Mouse (Mus musculus): Measurements from ENCODE around the gene Dock1. TPM values are rescaled to one million over a fixed set of nuclear protein-coding genes. Genes with fewer than 3 reads are reported as not detected.

The Dock1 gene
- total and polyA plus RNA-seq, 3 experiments = not detected

DNA sequence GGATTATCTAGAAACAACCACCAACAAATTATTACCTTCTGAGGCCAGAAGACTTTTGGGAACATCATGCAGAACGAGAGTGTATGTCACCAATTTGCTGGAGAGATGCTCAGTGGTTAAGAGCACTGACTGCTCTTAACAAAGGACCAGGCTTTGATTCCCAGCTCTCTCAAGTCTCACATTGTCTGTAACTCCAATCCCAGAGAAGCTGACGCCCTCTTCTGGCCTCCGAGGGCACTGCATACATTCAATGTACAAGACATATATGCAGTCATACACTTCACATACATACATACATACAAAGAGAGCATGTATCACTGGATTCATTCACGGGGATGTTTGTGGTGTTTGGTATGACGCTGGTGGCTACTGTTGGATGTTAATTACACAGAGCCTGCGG, 271.4 kb downstream of the Dock1 start:
- dilution Hi-C loops (cut with MboI; ENCODE audit: extremely low pct_ligation_motif_present, extremely low pct_unique_long_range_greater_than_20kb, low sequenced_read_pairs) = no loop called here
- Histone ChIP-seq H3K4me1 (ENCODE audit: control insufficient read depth in 1 of 2, insufficient read depth in 2 of 2) (no peaks in the 10 kb centered on the region), H3K27ac (ENCODE audit: insufficient read depth, low read depth) (no peak overlapping the region), H3K4me2 (ENCODE audit: insufficient read depth, low read depth, poor library complexity, severe bottlenecking) (no peak overlapping the region), H3K4me3 (replicated peaks in 1 of 3; ENCODE audit: low read depth in 2 of 3, low read length in 2 of 3, poor library complexity in 1 of 3) (no peak overlapping the region), H3K27me3 (replicated peaks) (no peaks in the 10 kb centered on the region), H3K9ac (ENCODE audit: insufficient read depth, low read depth) (no peak overlapping the region), H3K36me3 (replicated peaks in 1 of 2; ENCODE audit: control insufficient read depth in 1 of 2, insufficient read depth in 1 of 2, low read length in 1 of 2) (no peaks in the 10 kb centered on the region), H3K79me2 (replicated peaks; ENCODE audit: control insufficient read depth, extremely low read depth, insufficient read depth, poor library complexity, severe bottlenecking) (no peaks in the 10 kb centered on the region), H3K9me3 (replicated peaks; ENCODE audit: low read length) (peaks cover 88% of the 10 kb centered on the region)
- DNase-seq (ENCODE audit: extremely low read depth) = no peak
- TF ChIP-seq ZC3H11A (IDR thresholded peaks at IDR 0.05; ENCODE audit: low read depth, low read length) (no peak), RCOR1 (conservative IDR thresholded peaks at IDR 0.05; ENCODE audit: low read depth, low read length) (no peak), SIN3A (IDR thresholded peaks at IDR 0.05; ENCODE audit: low read length) (no peak), E2F4 (IDR thresholded peaks at IDR 0.05; ENCODE audit: insufficient replicate concordance, low read depth, low read length) (no peak), TBP (conservative IDR thresholded peaks at IDR 0.05; ENCODE audit: low read depth, low read length) (no peak), MAZ (IDR thresholded peaks at IDR 0.05; ENCODE audit: low read depth, low read length) (no peak), EP300 (IDR thresholded peaks at IDR 0.05; ENCODE audit: low read length) (no peak), UBTF (IDR thresholded peaks at IDR 0.05; ENCODE audit: low read depth, low read length) (no peak), MXI1 (IDR thresholded peaks at IDR 0.05; ENCODE audit: low read depth, low read length) (no peak), MEF2A (IDR thresholded peaks at IDR 0.05; ENCODE audit: borderline replicate concordance, low read depth, low read length) (no peak), HCFC1 (IDR thresholded peaks at IDR 0.05; ENCODE audit: low read depth, low read length) (no peak)
- in situ Hi-C loops (cut with MboI; ENCODE audit: low pct_ligation_motif_present, low pct_unique_long_range_greater_than_20kb, low sequenced_read_pairs) = no loop called here

- dilution Hi-C loops (cut with MboI; ENCODE audit: extremely low pct_ligation_motif_present, extremely low pct_unique_long_range_greater_than_20kb, low sequenced_read_pairs) (no loop called here), in situ Hi-C loops (cut with MboI; ENCODE audit: low pct_ligation_motif_present, low pct_unique_long_range_greater_than_20kb, low sequenced_read_pairs) (no loop called here)
- no peak overlapping the region for H3K27ac ChIP-seq (ENCODE audit: insufficient read depth, low read depth)
- TF ChIP-seq ELF1 (IDR thresholded peaks at IDR 0.05; ENCODE audit: low read depth, low read length) (no peak), USF1 (IDR thresholded peaks at IDR 0.05; ENCODE audit: low read depth, low read length) (no peak), MAFK (IDR thresholded peaks at IDR 0.05; ENCODE audit: insufficient replicate concordance, low read length) (no peak), POLR2A (IDR thresholded peaks at IDR 0.05; ENCODE audit: low read depth, low read length) (no peak), TBP (conservative IDR thresholded peaks at IDR 0.05; ENCODE audit: low read depth, low read length) (no peak), MAZ (IDR thresholded peaks at IDR 0.05; ENCODE audit: low read depth, low read length) (no peak), SMC3 (IDR thresholded peaks at IDR 0.05; ENCODE audit: low read depth, low read length) (no peak), USF2 (conservative IDR thresholded peaks at IDR 0.05; ENCODE audit: low read depth, low read length) (no peak), ETS1 (conservative IDR thresholded peaks at IDR 0.05; ENCODE audit: low read depth, low read length) (no peak), JUN (IDR thresholded peaks at IDR 0.05; ENCODE audit: insufficient read depth, low read depth, low read length) (no peak), CTCF (conservative IDR thresholded peaks at IDR 0.05 in 1 of 2, IDR thresholded peaks at IDR 0.05 in 1 of 2; ENCODE audit: low read depth in 2 of 2, low read length in 2 of 2) (no peak), BHLHE40 (IDR thresholded peaks at IDR 0.05; ENCODE audit: low read depth, low read length) (no peak), RAD21 (IDR thresholded peaks at IDR 0.05; ENCODE audit: low read depth, low read length) (no peak), JUND (conservative IDR thresholded peaks at IDR 0.05; ENCODE audit: low read depth, low read length) (no peak), EP300 (IDR thresholded peaks at IDR 0.05; ENCODE audit: low read length) (no peak), SIN3A (IDR thresholded peaks at IDR 0.05; ENCODE audit: low read length) (no peak), ZNF384 (IDR thresholded peaks at IDR 0.05; ENCODE audit: low read depth, low read length) (no peak), NRF1 (IDR thresholded peaks at IDR 0.05; ENCODE audit: low read depth, low read length) (no peak), E2F4 (IDR thresholded peaks at IDR 0.05; ENCODE audit: insufficient replicate concordance, low read depth, low read length) (no peak), HCFC1 (IDR thresholded peaks at IDR 0.05; ENCODE audit: low read depth, low read length) (no peak)
- H3K4me3 ChIP-seq (replicated peaks in 1 of 3; ENCODE audit: low read depth in 2 of 3, low read length in 2 of 3, poor library complexity in 1 of 3) = no peak overlapping the region
- no peaks in the 10 kb centered on the region for H3K36me3 ChIP-seq (replicated peaks in 1 of 2; ENCODE audit: control insufficient read depth in 1 of 2, insufficient read depth in 1 of 2, low read length in 1 of 2)
- no peak overlapping the region for H3K9ac ChIP-seq (ENCODE audit: insufficient read depth, low read depth)
- H3K27me3 ChIP-seq (replicated peaks) = no peaks in the 10 kb centered on the region
- no peaks in the 10 kb centered on the region for H3K4me1 ChIP-seq (ENCODE audit: control insufficient read depth in 1 of 2, insufficient read depth in 2 of 2)
- H3K4me2 ChIP-seq (ENCODE audit: insufficient read depth, low read depth, poor library complexity, severe bottlenecking) = no peak overlapping the region
- H3K79me2 ChIP-seq (replicated peaks; ENCODE audit: control insufficient read depth, extremely low read depth, insufficient read depth, poor library complexity, severe bottlenecking) = no peaks in the 10 kb centered on the region
- peaks cover 89% of the 10 kb centered on the region for H3K9me3 ChIP-seq (replicated peaks; ENCODE audit: low read length)
- no peak for DNase-seq (ENCODE audit: extremely low read depth)
Measured at GRCm38 (mm10) chr7:134943063-134943462, 272.6 kb downstream of the Dock1 start.

Data from CH12.LX (cell line).